Mouse (Mus musculus) midbrain, embryonic 10.5 days (tissue): Measurements from ENCODE around the gene Pgr. TPM values are rescaled to one million over a fixed set of nuclear protein-coding genes. Genes with fewer than 3 reads are reported as not detected.

ENCODE experiments used
- DNase-seq: peaks from one replicate; pipeline ENCODE4 v3.0.0-alpha.2; 2017; ENCODE audit warnings: low spot score
- H3K27ac ChIP-seq: fragments of 300-500 bp; sonication (generic); replicated peaks from 2 replicates; pipeline ENCODE4 v1.5.1; 2016; ENCODE audit warnings: mild to moderate bottlenecking
- H3K27me3 ChIP-seq: fragments of 300-500 bp; sonication (generic); 2 replicates; pipeline ENCODE4 v1.6.1; 2016; ENCODE audit warnings: low read depth, mild to moderate bottlenecking; ENCODE audit not compliant: poor library complexity, severe bottlenecking
- H3K36me3 ChIP-seq: fragments of 300-500 bp; sonication (generic); 2 replicates; pipeline ENCODE4 v1.6.1; 2016; ENCODE audit warnings: mild to moderate bottlenecking, moderate library complexity
- H3K4me1 ChIP-seq: fragments of 300-500 bp; sonication (generic); 2 replicates; pipeline ENCODE4 v1.6.1; 2016
- H3K4me3 ChIP-seq: fragments of 300-500 bp; sonication (generic); 2 replicates; pipeline ENCODE4 v1.5.1; 2016; ENCODE audit warnings: mild to moderate bottlenecking, moderate library complexity
- H3K9me3 ChIP-seq: fragments of 300-500 bp; sonication (generic); replicated peaks from 2 replicates; pipeline ENCODE4 v1.6.1; 2016; ENCODE audit warnings: mild to moderate bottlenecking
- WGBS: fragments of 180-500 bp; shearing (Covaris S2); methylation state at CpG from one replicate; pipeline ENCODE4 v1.1.7; 2016; 5-methylcytosine and 5-hydroxymethylcytosine counted together
- polyA plus RNA-seq: library from polyadenylated mRNA; unstranded; fragments of >200 nt; fragmentation: Nextera tagmentation; extraction: Ambion mirVana; gene quantifications from 2 replicates; pipeline ENCODE4 v1.2.1, GENCODE M21; 2016

The Pgr gene
- polyA plus RNA-seq = 0.04 and 0.07 TPM in 2 replicates

DNA sequence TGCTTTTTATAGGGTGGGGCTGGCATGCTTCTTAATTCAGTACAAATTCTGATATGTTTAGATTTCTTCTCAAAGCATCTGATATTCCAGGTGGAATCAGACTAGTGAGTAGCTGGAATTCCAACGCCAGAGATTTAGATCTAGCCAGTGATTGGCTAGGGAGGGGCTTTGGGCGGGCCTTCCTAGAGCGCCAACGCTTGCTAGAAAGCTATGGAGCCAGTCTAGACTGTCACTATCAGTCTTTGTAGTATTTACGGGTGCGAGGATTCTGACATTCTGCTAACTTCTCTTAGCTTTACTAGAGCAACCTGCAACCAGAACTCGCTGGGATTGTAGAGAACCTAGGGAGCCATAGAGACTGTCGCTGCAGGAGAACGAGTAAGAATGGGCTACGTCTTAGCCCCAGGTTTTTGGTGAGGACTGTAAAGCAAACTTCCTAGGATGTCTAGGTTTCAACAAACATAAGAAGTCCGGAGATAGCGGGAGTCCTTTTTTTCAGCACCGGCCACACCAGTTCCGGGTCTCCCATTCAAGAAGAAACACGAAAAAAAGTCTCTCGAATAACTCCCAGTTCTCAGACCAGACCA lies at the start of gene Pgr:
Gene Pgr, plus strand, starts transcription at position 218 of the 587 bp plus-strand sequence.
- Histone ChIP-seq H3K36me3 (no peaks in the 10 kb centered on the region), H3K4me3 (peak within 1 kb of the TSS; percentile 73), H3K9me3 (no peaks in the 10 kb centered on the region), H3K4me1 (peaks cover 24% of the 10 kb centered on the region), H3K27me3 (peaks cover 56% of the 10 kb centered on the region), H3K27ac (peak within 1 kb of the TSS; percentile 67; the same call in 1 of the 2 replicates)
- WGBS = under 1% methylated on average over 16 of the region's 16 CpGs
- DNase-seq = no peak

DNA sequence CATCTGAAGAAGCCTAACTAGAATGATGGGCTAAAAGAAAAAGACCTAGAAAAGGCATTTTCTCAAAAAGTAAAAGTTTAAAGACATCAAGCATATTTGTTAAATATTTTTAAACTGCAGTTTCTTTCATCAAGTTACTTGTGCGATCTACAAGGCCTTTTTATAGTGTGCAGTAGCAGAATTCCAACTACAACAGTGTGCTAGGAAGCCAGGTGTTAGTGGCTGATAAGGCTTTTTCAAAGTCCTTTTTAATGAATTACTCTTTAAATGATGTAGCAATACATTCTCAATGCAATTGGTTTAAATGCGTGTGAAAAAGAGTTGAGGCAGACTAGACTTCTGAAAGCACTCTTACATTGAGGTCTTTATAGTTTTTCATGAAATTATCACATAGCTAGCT lies 42.2 kb upstream of the Pgr start:
- Histone ChIP-seq H3K4me3 (no peak overlapping the region), H3K36me3 (no peaks in the 10 kb centered on the region), H3K9me3 (no peaks in the 10 kb centered on the region), H3K4me1 (no peaks in the 10 kb centered on the region), H3K27me3 (no peaks in the 10 kb centered on the region), H3K27ac (no peak overlapping the region)
- WGBS = 92% methylated on average over 2 of the region's 2 CpGs
- no peak for DNase-seq

DNA sequence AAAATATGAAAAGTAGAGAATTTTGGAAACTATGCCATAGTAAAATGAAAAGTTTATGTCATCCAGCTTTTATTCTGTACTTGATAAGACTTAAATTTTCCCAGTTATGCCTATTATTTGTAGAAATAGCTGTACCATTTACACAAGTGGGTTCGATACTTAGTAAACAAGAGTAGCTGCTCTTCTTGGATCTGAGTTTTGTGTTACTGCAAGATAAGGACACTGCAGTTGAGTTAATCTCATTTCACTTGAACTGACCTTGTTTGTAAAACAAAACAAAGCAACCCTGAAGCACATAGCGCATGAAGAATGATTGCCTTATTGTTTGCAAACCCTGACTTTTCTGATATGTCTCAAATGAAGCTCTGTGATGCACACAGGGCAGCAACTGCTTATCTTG lies 31.1 kb upstream of the Pgr start:
- Histone ChIP-seq H3K36me3 (no peaks in the 10 kb centered on the region), H3K4me1 (no peaks in the 10 kb centered on the region), H3K9me3 (no peaks in the 10 kb centered on the region), H3K4me3 (no peak overlapping the region), H3K27ac (no peak overlapping the region), H3K27me3 (no peaks in the 10 kb centered on the region)
- 90% methylated on average over 2 of the region's 2 CpGs for WGBS
- DNase-seq = no peak

DNA sequence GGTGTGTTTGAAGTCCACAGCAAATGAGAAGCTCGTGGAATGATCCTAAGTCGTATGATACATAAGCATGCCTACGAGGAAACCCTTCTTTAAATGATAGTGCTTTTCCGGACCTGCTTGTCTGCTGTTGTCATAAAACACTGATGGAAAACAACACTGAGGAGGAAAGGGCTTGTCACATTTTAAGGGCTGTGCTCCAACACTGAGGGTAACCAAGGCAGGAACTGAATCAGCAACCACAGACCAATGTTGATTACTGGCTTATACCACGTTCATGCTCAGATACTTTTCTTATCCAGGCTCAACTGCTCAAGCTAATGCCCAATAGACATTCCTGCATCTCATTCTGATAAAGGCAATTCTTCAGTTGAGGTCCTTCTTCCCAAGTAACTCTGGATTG lies 4.4 kb upstream of the Pgr start:
- 88% methylated on average over 5 of the region's 5 CpGs for WGBS
- Histone ChIP-seq H3K27ac (no peak overlapping the region), H3K36me3 (no peaks in the 10 kb centered on the region), H3K27me3 (peaks cover 22% of the 10 kb centered on the region), H3K4me1 (peaks cover 6% of the 10 kb centered on the region), H3K9me3 (no peaks in the 10 kb centered on the region), H3K4me3 (no peak overlapping the region)
- DNase-seq = no peak

DNA sequence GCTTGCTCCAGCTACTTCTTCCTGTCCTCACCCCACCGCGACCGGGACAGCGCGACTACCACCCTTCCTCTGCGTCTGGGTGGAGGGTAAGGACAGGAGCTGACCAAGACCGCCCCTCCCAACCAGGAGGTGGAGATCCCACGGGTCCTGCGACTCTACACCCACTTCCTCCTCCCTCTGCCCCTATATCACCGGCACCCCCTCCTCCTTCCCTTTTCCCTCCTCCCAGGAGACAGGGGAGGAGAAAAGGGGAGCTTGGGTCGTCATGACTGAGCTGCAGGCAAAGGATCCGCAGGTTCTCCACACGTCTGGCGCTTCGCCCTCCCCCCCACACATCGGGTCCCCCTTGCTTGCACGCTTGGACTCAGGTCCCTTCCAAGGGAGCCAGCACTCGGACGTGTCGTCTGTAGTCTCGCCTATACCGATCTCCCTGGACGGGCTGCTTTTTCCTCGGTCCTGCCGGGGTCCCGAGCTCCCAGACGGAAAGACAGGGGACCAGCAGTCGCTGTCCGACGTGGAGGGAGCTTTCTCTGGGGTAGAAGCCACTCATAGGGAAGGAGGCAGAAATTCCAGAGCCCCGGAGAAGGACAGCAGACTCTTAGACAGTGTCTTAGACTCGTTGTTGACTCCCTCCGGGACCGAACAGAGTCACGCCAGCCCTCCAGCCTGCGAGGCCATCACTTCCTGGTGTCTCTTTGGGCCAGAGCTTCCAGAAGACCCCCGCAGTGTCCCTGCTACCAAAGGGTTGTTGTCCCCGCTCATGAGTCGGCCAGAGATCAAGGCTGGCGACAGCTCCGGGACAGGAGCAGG lies 775 bp downstream of the Pgr start:
- peak; percentile 57 for DNase-seq
- WGBS = under 1% methylated on average over 41 of the region's 41 CpGs
- Histone ChIP-seq H3K4me1 (peaks cover 24% of the 10 kb centered on the region), H3K36me3 (no peaks in the 10 kb centered on the region), H3K27me3 (peaks cover 56% of the 10 kb centered on the region), H3K9me3 (no peaks in the 10 kb centered on the region), H3K4me3 (peak overlapping the region; percentile 73), H3K27ac (peak overlapping the region; percentile 67; the same call in 1 of the 2 replicates)

DNA sequence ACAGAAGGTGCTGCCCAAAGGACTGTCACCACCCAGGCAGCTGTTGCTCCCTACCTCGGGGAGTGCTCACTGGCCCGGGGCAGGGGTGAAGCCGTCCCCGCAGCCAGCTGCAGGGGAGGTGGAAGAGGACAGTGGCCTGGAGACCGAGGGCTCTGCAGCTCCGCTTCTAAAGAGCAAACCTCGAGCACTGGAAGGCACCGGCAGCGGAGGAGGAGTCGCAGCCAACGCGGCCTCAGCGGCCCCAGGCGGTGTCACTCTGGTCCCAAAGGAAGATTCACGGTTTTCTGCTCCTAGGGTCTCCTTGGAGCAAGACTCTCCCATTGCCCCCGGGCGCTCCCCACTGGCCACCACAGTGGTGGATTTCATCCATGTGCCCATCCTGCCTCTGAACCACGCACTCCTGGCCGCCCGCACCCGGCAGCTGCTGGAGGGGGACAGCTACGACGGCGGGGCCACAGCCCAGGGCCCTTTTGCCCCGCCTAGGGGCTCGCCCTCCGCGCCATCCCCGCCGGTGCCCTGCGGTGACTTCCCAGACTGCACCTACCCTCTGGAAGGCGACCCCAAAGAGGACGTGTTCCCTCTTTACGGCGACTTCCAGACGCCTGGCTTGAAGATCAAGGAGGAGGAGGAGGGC lies 1.5 kb downstream of the Pgr start:
- Histone ChIP-seq H3K4me1 (peaks cover 24% of the 10 kb centered on the region), H3K4me3 (peak overlapping the region; percentile 73), H3K27ac (peak overlapping the region; percentile 67), H3K27me3 (peaks cover 56% of the 10 kb centered on the region), H3K36me3 (no peaks in the 10 kb centered on the region), H3K9me3 (no peaks in the 10 kb centered on the region)
- DNase-seq = peak; percentile 64
- WGBS = under 1% methylated on average over 36 of the region's 36 CpGs

DNA sequence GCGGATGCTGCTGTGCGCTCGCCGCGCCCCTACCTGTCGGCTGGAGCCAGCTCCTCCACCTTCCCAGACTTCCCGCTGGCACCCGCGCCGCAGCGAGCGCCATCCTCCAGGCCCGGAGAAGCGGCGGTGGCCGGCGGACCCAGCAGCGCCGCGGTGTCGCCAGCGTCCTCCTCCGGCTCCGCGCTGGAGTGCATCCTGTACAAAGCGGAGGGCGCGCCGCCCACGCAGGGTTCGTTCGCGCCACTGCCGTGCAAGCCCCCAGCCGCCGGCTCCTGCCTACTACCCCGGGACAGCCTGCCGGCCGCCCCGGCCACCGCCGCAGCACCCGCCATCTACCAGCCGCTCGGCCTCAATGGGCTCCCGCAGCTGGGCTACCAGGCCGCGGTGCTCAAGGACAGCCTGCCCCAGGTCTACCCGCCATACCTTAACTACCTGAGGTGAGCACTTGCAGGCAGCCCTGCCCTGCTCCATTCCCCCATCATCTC lies 2.1 kb downstream of the Pgr start:
- H3K27me3 ChIP-seq = peaks cover 56% of the 10 kb centered on the region

DNA sequence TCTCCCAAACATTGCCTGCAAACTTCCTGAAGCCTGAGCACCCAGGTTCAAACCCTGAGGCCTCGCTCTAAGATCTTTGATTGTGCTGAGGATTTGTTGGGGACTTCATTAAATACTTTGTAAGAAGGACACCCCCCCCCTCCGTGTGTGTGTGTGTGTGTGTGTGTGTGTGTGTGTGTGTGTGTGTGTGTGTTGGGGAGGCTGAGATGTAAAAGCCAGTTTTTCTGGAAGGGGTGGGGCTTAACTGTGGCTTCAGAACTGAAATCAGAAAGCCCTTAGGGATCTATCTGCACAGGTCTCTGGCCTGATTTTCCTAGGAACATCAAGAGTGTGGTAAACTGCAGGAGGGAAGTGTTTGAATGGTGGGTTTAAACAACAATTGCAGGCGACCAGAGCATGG lies 2.6 kb downstream of the Pgr start:
- Histone ChIP-seq H3K36me3 (no peaks in the 10 kb centered on the region), H3K27ac (no peak overlapping the region), H3K4me3 (peak overlapping the region; percentile 73), H3K27me3 (peaks cover 56% of the 10 kb centered on the region), H3K9me3 (no peaks in the 10 kb centered on the region), H3K4me1 (peaks cover 24% of the 10 kb centered on the region)
- no peak for DNase-seq
- 16% methylated on average over 3 of the region's 3 CpGs for WGBS

More for the DNA sequence above, 2.1 kb downstream of the Pgr start:
- Histone ChIP-seq H3K36me3 (no peaks in the 10 kb centered on the region), H3K27ac (peak overlapping the region; percentile 67), H3K9me3 (no peaks in the 10 kb centered on the region), H3K4me3 (peak overlapping the region; percentile 73), H3K4me1 (peaks cover 24% of the 10 kb centered on the region)
- peak; percentile 61 for DNase-seq
- under 1% methylated on average over 49 of the region's 49 CpGs for WGBS

DNA sequence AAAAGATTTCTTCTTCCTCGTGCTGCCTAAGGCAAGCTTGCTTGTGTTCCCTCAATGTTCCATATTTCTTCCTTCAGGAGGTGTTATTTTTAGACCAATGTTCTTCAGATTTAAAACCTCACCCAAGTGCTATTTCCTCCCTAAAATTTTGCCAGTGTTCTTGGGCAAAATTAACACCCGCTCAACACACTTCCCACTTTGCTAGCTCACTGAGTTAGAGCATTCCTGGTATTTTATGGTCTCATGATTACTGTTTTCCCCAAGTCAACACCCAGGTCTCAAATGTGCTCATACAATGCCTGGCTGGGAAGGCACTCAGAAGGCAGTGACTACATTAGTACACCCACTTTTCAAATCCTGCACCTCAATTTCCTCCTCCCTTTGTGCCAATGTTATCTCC lies 27.9 kb downstream of the Pgr start:
- no peak overlapping the region for H3K4me3 ChIP-seq
- no peaks in the 10 kb centered on the region for H3K9me3 ChIP-seq
- H3K27me3 ChIP-seq = no peaks in the 10 kb centered on the region
- H3K4me1 ChIP-seq = no peaks in the 10 kb centered on the region
- WGBS = 85% methylated on average over 2 of the region's 2 CpGs
- H3K27ac ChIP-seq = no peak overlapping the region
- no peaks in the 10 kb centered on the region for H3K36me3 ChIP-seq
- no peak for DNase-seq

DNA sequence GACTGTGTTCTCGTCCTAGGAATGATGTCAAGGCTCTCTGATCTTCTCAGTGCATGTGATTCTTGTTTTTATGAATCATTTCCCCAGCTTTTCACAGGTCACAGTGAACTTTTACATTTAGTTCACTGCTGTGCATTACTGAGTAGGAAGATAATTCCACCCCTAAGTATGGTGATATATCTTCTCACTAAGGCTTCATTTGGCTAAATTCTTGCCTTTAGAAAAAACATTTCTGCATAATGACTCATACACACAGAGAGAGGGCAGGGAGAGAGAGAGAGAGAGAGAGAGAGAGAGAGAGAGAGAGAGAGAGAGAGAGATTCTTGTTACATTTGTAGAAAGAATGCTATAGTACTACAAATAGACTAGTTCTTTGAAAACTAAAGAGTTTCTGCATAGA lies 38.1 kb downstream of the Pgr start:
- Histone ChIP-seq H3K4me1 (no peaks in the 10 kb centered on the region), H3K27ac (no peak overlapping the region), H3K9me3 (no peaks in the 10 kb centered on the region), H3K4me3 (no peak overlapping the region), H3K36me3 (no peaks in the 10 kb centered on the region), H3K27me3 (no peaks in the 10 kb centered on the region)
- WGBS = 55% methylated on average over 1 of the region's 1 CpGs
- DNase-seq = no peak

DNA sequence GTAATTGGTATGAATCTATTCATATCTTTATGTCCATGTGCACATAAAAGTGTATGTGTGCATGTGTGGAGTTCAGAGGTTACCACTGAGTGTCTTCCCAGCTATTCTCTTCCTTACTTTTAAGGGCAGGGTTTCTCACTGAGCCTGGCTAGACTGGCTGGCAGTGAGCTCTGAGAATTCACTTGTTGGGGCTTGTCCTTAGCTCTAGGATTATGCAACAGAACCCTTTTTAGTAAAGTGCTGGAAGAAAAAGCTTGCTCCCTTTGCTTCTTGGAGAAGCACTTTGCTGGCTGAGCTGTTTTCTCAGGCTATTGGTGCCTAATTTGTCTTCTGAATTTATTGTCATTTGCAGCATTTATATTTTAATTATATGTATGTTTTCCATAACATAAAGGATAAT lies 53.7 kb downstream of the Pgr start:
- no peaks in the 10 kb centered on the region for H3K36me3 ChIP-seq
- no peak overlapping the region for H3K27ac ChIP-seq
- DNase-seq = no peak
- no peak overlapping the region for H3K4me3 ChIP-seq
- H3K4me1 ChIP-seq = no peaks in the 10 kb centered on the region
- H3K9me3 ChIP-seq = no peaks in the 10 kb centered on the region
- H3K27me3 ChIP-seq = no peaks in the 10 kb centered on the region

DNA sequence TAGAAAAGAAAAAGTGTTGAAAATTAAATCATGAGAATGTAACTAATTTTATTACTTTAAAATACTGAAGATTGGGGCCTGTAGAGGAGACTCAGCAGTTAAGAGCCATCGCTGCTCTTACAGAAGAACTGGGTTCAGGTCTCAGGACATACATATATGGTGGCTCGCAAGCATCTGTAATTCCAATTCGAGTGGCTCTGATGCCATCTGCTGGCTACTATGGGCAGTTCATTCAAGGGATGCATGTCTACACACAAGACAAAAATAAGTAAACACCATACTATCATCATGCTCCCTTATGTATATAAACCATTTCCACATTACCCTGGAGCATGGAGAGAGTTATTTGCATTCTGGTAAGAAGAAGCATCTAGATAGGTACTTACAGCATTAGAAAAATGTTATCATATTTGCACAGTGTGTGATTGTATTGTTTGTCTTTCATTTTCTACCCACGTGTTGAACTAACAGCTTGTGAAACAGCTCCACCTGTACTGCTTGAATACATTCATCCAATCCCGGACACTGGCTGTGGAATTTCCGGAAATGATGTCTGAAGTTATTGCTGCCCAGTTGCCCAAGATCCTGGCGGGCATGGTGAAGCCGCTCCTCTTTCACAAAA lies 65.0 kb downstream of the Pgr start:
- WGBS = 68% methylated on average over 8 of the region's 8 CpGs
- no peaks in the 10 kb centered on the region for H3K9me3 ChIP-seq
- peak; percentile 26 for DNase-seq

More for the DNA sequence above, 65.0 kb downstream of the Pgr start:
- no peaks in the 10 kb centered on the region for H3K36me3 ChIP-seq
- H3K4me3 ChIP-seq = no peak overlapping the region
- H3K4me1 ChIP-seq = no peaks in the 10 kb centered on the region
- H3K27ac ChIP-seq = no peak overlapping the region
- no peaks in the 10 kb centered on the region for H3K27me3 ChIP-seq
